1 mouse cellular context compared by ENCODE assay signal in genomic region chr15:95746955-95747931, GRCm38 (mm10).
A peak's percentile ranks its signal among the peaks of the same experiment; 100 is the strongest.
TF ChIP-seq lines count a peak whose summit lies in the region.

No protein-coding gene starts in this region.

TF ChIP-seq in MEL, 35 proteins besides CTCF, POLR2A, EP300 and RAD21:
- TF ChIP-seq CHD2 (IDR thresholded peaks at IDR 0.05; ENCODE audit: low read length) (no peak), NELFE (IDR thresholded peaks at IDR 0.05; ENCODE audit: low read depth, low read length) (no peak), TCF12 (IDR thresholded peaks at IDR 0.05; ENCODE audit: low read depth, low read length) (peak; percentile 27; the same call in 1 of the 2 replicates), GATA1 (IDR thresholded peaks at IDR 0.05; ENCODE audit: low read depth, low read length) (0 out of 2 replicates have a peak, but pooled peaks have one; percentile 2), SIN3A (IDR thresholded peaks at IDR 0.05; ENCODE audit: low read length) (peak; percentile 53; the same call in 1 of the 2 replicates), TBP (IDR thresholded peaks at IDR 0.05; ENCODE audit: low read depth, low read length) (no peak), HCFC1 (IDR thresholded peaks at IDR 0.05; ENCODE audit: low read depth, low read length) (no peak), GABPA (IDR thresholded peaks at IDR 0.05; ENCODE audit: low read depth, low read length) (no peak), ETS1 (IDR thresholded peaks at IDR 0.05; ENCODE audit: low read depth, low read length) (0 out of 2 replicates have a peak, but pooled peaks have one; percentile 12), JUND (IDR thresholded peaks at IDR 0.05; ENCODE audit: low read depth, low read length) (no peak), USF1 (IDR thresholded peaks at IDR 0.05; ENCODE audit: low read depth, low read length) (no peak), BHLHE40 (IDR thresholded peaks at IDR 0.05; ENCODE audit: borderline replicate concordance, low read depth, low read length) (0 out of 2 replicates have a peak, but pooled peaks have one; percentile 17), MAX (IDR thresholded peaks at IDR 0.05; ENCODE audit: low read length) (peak; percentile 78), MXI1 (IDR thresholded peaks at IDR 0.05; ENCODE audit: low read depth, low read length) (peak; percentile 76), ZNF384 (IDR thresholded peaks at IDR 0.05; ENCODE audit: low read depth, low read length) (peak; percentile 53; the same call in 1 of the 2 replicates)
